Comparison of ENCODE assay signal across 31 mouse cellular contexts in genomic region chr7:137488391-137488790, GRCm38 (mm10). TPM values are rescaled to one million over a fixed set of nuclear protein-coding genes. Genes with fewer than 3 reads are reported as not detected.
A peak's percentile ranks its signal among the peaks of the same experiment; 100 is the strongest.
DNase-seq lines count a peak whose midpoint lies in the region; ATAC-seq and TF ChIP-seq lines count a peak whose summit lies in the region.
"Had no signal": no experiment of that assay in that cellular context is flagged by ENCODE, and none has a peak within 500 bp of the region (broad histone marks: within the 10 kb centered on the region; RNA-seq: fewer than 3 reads in every experiment).

No protein-coding gene starts in this region.

- no peak; the same call in 1 of the 2 replicates for TF ChIP-seq CTCF in midbrain, postnatal 0 days (IDR thresholded peaks at IDR 0.05)

- no peak for DNase-seq in forebrain, embryonic 10.5 days (ENCODE audit: extremely low spot score, low spot score)
- no peak for DNase-seq in forebrain, embryonic 14.5 days (ENCODE audit: low spot score)
- DNase-seq in midbrain, postnatal 0 days (ENCODE audit: low spot score): peak; percentile 54
- DNase-seq in midbrain, embryonic 11.5 days (ENCODE audit: low spot score, missing footprints): no peak
- DNase-seq in gastrocnemius, adult 8-10 months (ENCODE audit: low spot score in 2 of 2): peak; percentile 10 to 47
- DNase-seq in skeletal muscle tissue, adult 2 months (ENCODE audit: low read depth, low spot score): peak; percentile 62
- DNase-seq in spleen, adult 18-20 months: no peak
- DNase-seq: adrenal gland, postnatal 10 days; cerebellum, adult 11 months; heart, adult 11 months; kidney, adult 9 months; kidney, postnatal 25 days; liver, embryonic 13.5 days; lung, adult 18-20 months; lung, postnatal 4 days; retina, postnatal 1 day; right cerebral cortex, postnatal 14 days; thymus, adult 2 months; thymus, postnatal 36 days had no signal

- H3K9me3 ChIP-seq in forebrain, embryonic 10.5 days: no peaks in the 10 kb centered on the region
- no peaks in the 10 kb centered on the region for H3K9me3 ChIP-seq in forebrain, embryonic 14.5 days (replicated peaks; ENCODE audit: control insufficient read depth, low read length)
- no peaks in the 10 kb centered on the region for H3K9me3 ChIP-seq in midbrain, postnatal 0 days (ENCODE audit: low read length)
- no peaks in the 10 kb centered on the region for H3K9me3 ChIP-seq in midbrain, embryonic 11.5 days (ENCODE audit: control insufficient read depth, low read length)
- no peaks in the 10 kb centered on the region for H3K9me3 ChIP-seq in kidney, embryonic 15.5 days (replicated peaks)
- H3K9me3 ChIP-seq: forebrain, embryonic 15.5 days; heart, embryonic 10.5 days; heart, embryonic 15.5 days; limb, embryonic 10.5 days; limb, embryonic 15.5 days; liver, embryonic 13.5 days; megakaryocyte, embryonic 14.5 days; midbrain, embryonic 13.5 days had no signal

- H3K27ac ChIP-seq in forebrain, embryonic 10.5 days: 0 out of 2 replicates have a peak overlapping the region, but pooled peaks have one; percentile 20
- H3K27ac ChIP-seq in forebrain, embryonic 14.5 days (ENCODE audit: low read depth, low read length): no peak overlapping the region
- no peak overlapping the region for H3K27ac ChIP-seq in midbrain, postnatal 0 days (ENCODE audit: low read depth, low read length)
- H3K27ac ChIP-seq in midbrain, embryonic 11.5 days (ENCODE audit: low read depth, low read length): no peak overlapping the region
- H3K27ac ChIP-seq in kidney, embryonic 15.5 days: no peak overlapping the region
- H3K27ac ChIP-seq: forebrain, embryonic 15.5 days; heart, embryonic 10.5 days; heart, embryonic 15.5 days; layer of hippocampus, adult 2 months; limb, embryonic 10.5 days; limb, embryonic 15.5 days; liver, embryonic 13.5 days; midbrain, embryonic 13.5 days had no signal

- no peak overlapping the region for H3K4me3 ChIP-seq in forebrain, embryonic 10.5 days
- no peak overlapping the region for H3K4me3 ChIP-seq in forebrain, embryonic 14.5 days (ENCODE audit: low read depth, low read length)
- no peak overlapping the region for H3K4me3 ChIP-seq in midbrain, postnatal 0 days (ENCODE audit: low read depth, low read length)
- H3K4me3 ChIP-seq in midbrain, embryonic 11.5 days (ENCODE audit: low read depth, low read length): no peak overlapping the region
- no peak overlapping the region for H3K4me3 ChIP-seq in kidney, embryonic 15.5 days (replicated peaks)
- H3K4me3 ChIP-seq: forebrain, embryonic 15.5 days; heart, embryonic 10.5 days; heart, embryonic 15.5 days; layer of hippocampus, adult 2 months; limb, embryonic 10.5 days; limb, embryonic 15.5 days; liver, embryonic 13.5 days; megakaryocyte, embryonic 14.5 days; midbrain, embryonic 13.5 days had no signal

- ATAC-seq in forebrain, embryonic 14.5 days: no peak
- ATAC-seq in midbrain, postnatal 0 days (ENCODE audit: low FRiP score): no peak
- ATAC-seq in midbrain, embryonic 11.5 days (ENCODE audit: low FRiP score): no peak
- ATAC-seq in kidney, embryonic 15.5 days (replicated peaks; ENCODE audit: low FRiP score): no peak
- ATAC-seq: CD4-positive, CD25-positive, alpha-beta regulatory T cell, adult 4 months; forebrain, embryonic 15.5 days; intestine, embryonic 16.5 days; lung, postnatal 0 days; midbrain, embryonic 13.5 days had no signal

- H3K27me3 ChIP-seq in forebrain, embryonic 10.5 days (ENCODE audit: poor library complexity, severe bottlenecking): no peaks in the 10 kb centered on the region
- no peaks in the 10 kb centered on the region for H3K27me3 ChIP-seq in forebrain, embryonic 14.5 days (replicated peaks; ENCODE audit: control insufficient read depth, insufficient read depth, low read length)
- H3K27me3 ChIP-seq in midbrain, postnatal 0 days (ENCODE audit: insufficient read depth, low read length): no peaks in the 10 kb centered on the region
- H3K27me3 ChIP-seq in midbrain, embryonic 11.5 days (ENCODE audit: control insufficient read depth, insufficient read depth, low read length): no peaks in the 10 kb centered on the region
- H3K27me3 ChIP-seq in kidney, embryonic 15.5 days: no peaks in the 10 kb centered on the region
- H3K27me3 ChIP-seq: forebrain, embryonic 15.5 days; limb, embryonic 15.5 days; liver, embryonic 13.5 days; midbrain, embryonic 13.5 days had no signal

- H3K4me1 ChIP-seq in forebrain, embryonic 10.5 days: peaks cover 3% of the 10 kb centered on the region; the same call in 1 of the 2 replicates
- no peaks in the 10 kb centered on the region for H3K4me1 ChIP-seq in forebrain, embryonic 14.5 days (ENCODE audit: control insufficient read depth, insufficient read depth, low read length)
- H3K4me1 ChIP-seq in midbrain, postnatal 0 days (ENCODE audit: insufficient read depth, low read length): no peaks in the 10 kb centered on the region
- no peaks in the 10 kb centered on the region for H3K4me1 ChIP-seq in midbrain, embryonic 11.5 days (ENCODE audit: control insufficient read depth, insufficient read depth, low read length)
- no peaks in the 10 kb centered on the region for H3K4me1 ChIP-seq in kidney, embryonic 15.5 days
- H3K4me1 ChIP-seq: heart, embryonic 10.5 days; heart, embryonic 15.5 days; limb, embryonic 10.5 days; liver, embryonic 13.5 days; midbrain, embryonic 13.5 days had no signal

- H3K36me3 ChIP-seq in forebrain, embryonic 10.5 days (replicated peaks): no peaks in the 10 kb centered on the region
- H3K36me3 ChIP-seq in forebrain, embryonic 14.5 days (ENCODE audit: control insufficient read depth, insufficient read depth, low read length): no peaks in the 10 kb centered on the region
- H3K36me3 ChIP-seq in midbrain, postnatal 0 days (ENCODE audit: insufficient read depth, low read length): no peaks in the 10 kb centered on the region
- no peaks in the 10 kb centered on the region for H3K36me3 ChIP-seq in midbrain, embryonic 11.5 days (ENCODE audit: control insufficient read depth, insufficient read depth, low read length)
- no peaks in the 10 kb centered on the region for H3K36me3 ChIP-seq in kidney, embryonic 15.5 days
- H3K36me3 ChIP-seq: forebrain, embryonic 15.5 days; heart, embryonic 10.5 days; heart, embryonic 15.5 days; limb, embryonic 10.5 days; limb, embryonic 15.5 days; liver, embryonic 13.5 days; midbrain, embryonic 13.5 days had no signal

- WGBS in forebrain, embryonic 10.5 days: 76% methylated on average over 5 of the region's 5 CpGs
- 76% methylated on average over 5 of the region's 5 CpGs for WGBS in forebrain, embryonic 14.5 days
- WGBS in midbrain, postnatal 0 days: 65% methylated on average over 5 of the region's 5 CpGs
- 61% methylated on average over 5 of the region's 5 CpGs for WGBS in midbrain, embryonic 11.5 days
- WGBS in kidney, embryonic 15.5 days: 77% methylated on average over 5 of the region's 5 CpGs

- H3K9ac ChIP-seq in forebrain, embryonic 14.5 days (ENCODE audit: low read length): no peak overlapping the region
- H3K9ac ChIP-seq in midbrain, postnatal 0 days (replicated peaks; ENCODE audit: low read length, poor library complexity, severe bottlenecking): no peak overlapping the region
- no peak overlapping the region for H3K9ac ChIP-seq in midbrain, embryonic 11.5 days (ENCODE audit: low read length)
- H3K9ac ChIP-seq in kidney, embryonic 15.5 days: no peak overlapping the region
- H3K9ac ChIP-seq: forebrain, embryonic 15.5 days; heart, embryonic 15.5 days; limb, embryonic 15.5 days; liver, embryonic 13.5 days; midbrain, embryonic 13.5 days had no signal

- H3K4me2 ChIP-seq in forebrain, embryonic 14.5 days (ENCODE audit: low read length): no peak overlapping the region
- no peak overlapping the region for H3K4me2 ChIP-seq in midbrain, postnatal 0 days (ENCODE audit: low read depth, low read length, poor library complexity, severe bottlenecking)
- H3K4me2 ChIP-seq in midbrain, embryonic 11.5 days: no peak overlapping the region
- no peak overlapping the region for H3K4me2 ChIP-seq in kidney, embryonic 15.5 days
- H3K4me2 ChIP-seq: forebrain, embryonic 15.5 days; heart, embryonic 15.5 days; limb, embryonic 15.5 days; liver, embryonic 13.5 days; midbrain, embryonic 13.5 days had no signal

RNA-seq across cellular contexts. Expression of gene Glrx3, which starts 51.0 kb away (rescaled TPM):
- 301 and 302 TPM in 2 replicates for polyA plus RNA-seq in forebrain, embryonic 10.5 days (2016; fragmentation: Nextera tagmentation; extraction: Ambion mirVana)
- polyA plus RNA-seq in forebrain, embryonic 14.5 days (2014; fragmentation: Nextera tagmentation; extraction: Ambion mirVana): 312 and 339 TPM in 2 replicates
- total RNA-seq in midbrain, postnatal 0 days (2014; rRNA removed): 150 and 168 TPM in 2 replicates
- polyA plus RNA-seq in midbrain, postnatal 0 days (2015; fragmentation: Nextera tagmentation; extraction: Ambion mirVana): 217 and 220 TPM in 2 replicates
- polyA plus RNA-seq in midbrain, embryonic 11.5 days (2014; fragmentation: Nextera tagmentation; extraction: Ambion mirVana): 333 and 344 TPM in 2 replicates
- 100 to 1,000 TPM; 122 to 152 (median 140) TPM for total RNA-seq in gastrocnemius, adult 8-10 months (2022)
- polyA plus RNA-seq in kidney, embryonic 15.5 days (2015; fragmentation: Nextera tagmentation; extraction: Ambion mirVana): 251 and 262 TPM in 2 replicates

Comparison
In these comparisons a context has a peak if more than half of its experiments do, and no peak if none do; other contexts are left out.
1. DNase-seq: peak in midbrain, postnatal 0 days (single experiment), gastrocnemius, adult 8-10 months (2 of 2) and skeletal muscle tissue, adult 2 months (single experiment); none in forebrain, embryonic 10.5 days (single experiment), forebrain, embryonic 14.5 days (single experiment), midbrain, embryonic 11.5 days (single experiment) and spleen, adult 18-20 months (0 of 2).